Mouse (Mus musculus) G1E-ER4 (cell line): ENCODE data around the gene Uqcrh. TPM values are rescaled to one million over a fixed set of nuclear protein-coding genes. Genes with fewer than 3 reads are reported as not detected.

ENCODE experiments used
- GATA1 ChIP-seq: IDR thresholded peaks from one replicate; pipeline ENCODE4 v1.8.0; 2012; ENCODE audit warnings: low read length, inconsistent platforms
- polyA plus RNA-seq: library from polyadenylated mRNA; stranded (reverse); fragments of >175 nt; gene quantifications from 2 replicates; pipeline ENCODE4 v1.2.3, GENCODE M21; 2012

Gene Uqcrh
- polyA plus RNA-seq, 1 experiment = 22.9 TPM

GRCm38 (mm10) chr4:116074145-116074675, 661 bp downstream of the Uqcrh start:
- TF ChIP-seq GATA1 = no peak

GRCm38 (mm10) chr4:116073146-116073545, 1.7 kb downstream of the Uqcrh start:
- TF ChIP-seq GATA1 = no peak

- TF ChIP-seq GATA1 = no peak
Measured at GRCm38 (mm10) chr4:116070116-116070515, 4.8 kb downstream of the Uqcrh start.

GRCm38 (mm10) chr4:116063855-116064254, 11.0 kb downstream of the Uqcrh start:
- TF ChIP-seq GATA1 = peak; percentile 70

- TF ChIP-seq GATA1 = no peak
Measured at GRCm38 (mm10) chr4:116059012-116059726, 15.7 kb downstream of the Uqcrh start.

- no peak for TF ChIP-seq GATA1
Measured at GRCm38 (mm10) chr4:116057559-116057958, 17.3 kb downstream of the Uqcrh start.

DNA sequence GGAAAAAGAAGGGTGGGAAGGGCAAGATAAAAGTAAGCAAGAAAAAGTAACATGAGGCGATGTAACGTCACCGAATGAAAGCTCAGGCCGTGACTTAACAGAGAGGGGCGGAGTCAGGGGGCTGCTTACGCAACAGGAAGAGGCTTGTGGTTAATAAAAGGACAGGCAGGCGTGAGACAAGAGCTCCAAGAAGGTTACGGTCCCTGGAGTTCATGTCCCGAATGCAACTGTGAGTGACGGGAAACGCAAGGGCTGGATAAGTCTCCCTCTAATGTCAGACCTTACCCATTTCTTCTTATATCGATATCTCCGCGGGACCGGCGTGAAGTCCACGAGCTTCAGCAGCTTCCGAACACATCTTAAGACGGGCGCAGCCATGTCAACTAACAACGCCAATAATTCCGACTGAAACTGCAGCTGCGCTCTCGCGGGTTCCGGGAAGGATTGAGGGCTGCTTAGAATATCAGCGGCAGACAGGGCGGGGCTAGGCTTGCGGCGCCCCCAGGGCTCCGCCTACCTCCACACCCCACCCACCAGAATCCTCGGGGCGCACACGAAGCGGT, 21.4 kb downstream of the Uqcrh start, which contains the start of gene Nsun4:
Gene Nsun4, minus strand, starts transcription at position 478 of the 563 bp plus-strand sequence.
- no peak for TF ChIP-seq GATA1

- no peak for TF ChIP-seq GATA1
Measured at GRCm38 (mm10) chr4:116052526-116053293, 22.2 kb downstream of the Uqcrh start.

DNA sequence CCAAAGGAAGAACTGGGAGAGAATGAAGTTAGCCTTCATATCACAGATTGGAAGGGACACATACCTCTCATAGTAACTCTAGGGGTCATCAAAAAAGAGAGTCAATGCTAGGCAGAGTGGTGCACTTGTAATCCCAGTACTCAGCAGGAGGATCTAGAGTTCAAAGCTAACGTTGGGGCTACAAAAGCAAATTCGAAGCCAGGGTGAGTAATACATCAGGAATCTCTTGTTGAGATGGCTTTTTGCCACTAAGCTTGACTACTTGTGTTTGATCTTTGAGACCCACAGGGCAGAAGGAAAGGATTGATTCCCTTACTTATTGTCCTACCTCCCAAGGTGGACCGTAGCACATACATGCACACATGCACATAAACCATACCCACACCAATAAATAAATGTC, 25.7 kb downstream of the Uqcrh start:
- no peak for TF ChIP-seq GATA1

- TF ChIP-seq GATA1 = no peak
Measured at GRCm38 (mm10) chr4:116048130-116048920, 26.5 kb downstream of the Uqcrh start.

GRCm38 (mm10) chr4:116047681-116048080, 27.2 kb downstream of the Uqcrh start:
- TF ChIP-seq GATA1 = no peak

DNA sequence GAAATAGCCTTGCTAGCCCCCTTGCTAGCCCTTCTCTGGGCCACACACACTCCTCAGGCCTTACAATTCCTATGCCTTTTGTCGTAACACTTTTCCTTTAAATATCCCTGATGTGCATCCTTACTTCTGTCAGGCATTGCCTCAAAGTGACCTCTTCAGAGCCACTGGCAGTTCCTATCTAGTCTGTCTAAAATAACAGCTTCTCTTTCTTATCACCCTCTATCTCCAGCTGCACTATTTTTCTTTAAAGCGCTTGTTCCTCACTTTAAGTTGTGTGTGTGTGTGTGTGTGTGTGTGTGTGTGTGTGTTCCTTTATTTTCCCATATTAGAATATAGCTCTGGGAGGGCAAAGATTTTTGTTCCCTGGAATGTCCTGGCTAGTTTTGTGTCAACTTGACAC, 28.3 kb downstream of the Uqcrh start:
- no peak for TF ChIP-seq GATA1

DNA sequence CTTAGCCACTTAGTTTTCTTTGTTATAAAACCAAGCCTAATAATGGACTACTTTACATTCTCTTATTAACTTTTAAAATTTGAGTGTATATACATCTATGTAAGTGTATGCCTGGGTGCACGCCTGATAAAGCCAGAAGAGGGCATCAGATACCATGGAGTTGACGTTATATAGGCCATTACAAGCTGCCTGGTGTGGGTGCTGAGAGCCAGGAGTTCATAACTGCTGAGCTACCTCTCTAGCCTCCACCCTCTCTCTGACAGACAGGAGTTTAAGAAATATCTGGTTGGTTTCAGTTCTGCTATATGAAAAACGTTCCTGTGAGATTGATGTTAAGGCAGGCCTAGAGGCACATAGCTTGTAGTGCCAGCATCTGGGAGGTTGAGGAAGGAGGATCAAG, 32.7 kb downstream of the Uqcrh start:
- TF ChIP-seq GATA1 = no peak

DNA sequence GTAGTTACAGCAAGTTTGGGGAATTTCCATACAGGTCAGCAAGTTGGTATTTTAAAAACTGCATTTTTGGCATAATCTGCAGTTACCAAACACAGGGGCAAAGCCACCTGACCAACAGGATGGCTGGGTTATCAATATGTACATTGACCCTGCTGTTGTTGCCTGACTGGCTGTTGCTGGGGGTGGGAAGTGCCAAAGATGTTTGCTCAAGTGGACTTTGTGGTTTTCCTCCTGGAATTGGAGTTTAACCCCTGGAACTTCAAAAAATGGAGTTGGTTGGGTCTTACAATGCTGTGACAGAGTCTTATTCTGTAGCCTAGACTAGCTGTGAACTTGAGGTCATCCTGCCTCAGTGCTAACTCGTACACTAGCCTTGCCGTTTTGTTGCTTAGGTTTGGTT, 34.4 kb downstream of the Uqcrh start:
- no peak for TF ChIP-seq GATA1

- TF ChIP-seq GATA1 = no peak
Measured at GRCm38 (mm10) chr4:116033374-116033773, 41.5 kb downstream of the Uqcrh start.
